Mouse (Mus musculus) embryonic facial prominence, embryonic 13.5 days (tissue): ENCODE results near the gene Bhlhb9. TPM values are rescaled to one million over a fixed set of nuclear protein-coding genes. Genes with fewer than 3 reads are reported as not detected.
"Not testable (repeated sequence)": the region's sequence is repeated elsewhere in the genome, so short reads cannot be mapped to it uniquely, and the experiment has no call there.

ENCODE experiments used
- ATAC-seq: fragments of 200-750 bp; cut with Nextera tagmentation; 2 replicates; pipeline ENCODE4 v1.8.0; 2017; ENCODE audit warnings: low read depth; ENCODE audit not compliant: insufficient number of reproducible peaks, insufficient read depth, low FRiP score, low TSS enrichment
- H3K27ac ChIP-seq: fragments of 300-500 bp; sonication (generic); 2 replicates; pipeline ENCODE4 v1.5.1; 2015; ENCODE audit warnings: moderate library complexity, mild to moderate bottlenecking, inconsistent platforms
- H3K27me3 ChIP-seq: fragments of 300-500 bp; sonication (generic); 2 replicates; pipeline ENCODE4 v1.6.1; 2015; ENCODE audit warnings: mild to moderate bottlenecking, inconsistent platforms
- H3K36me3 ChIP-seq: fragments of 300-500 bp; sonication (generic); 2 replicates; pipeline ENCODE4 v1.6.1; 2015; ENCODE audit warnings: mild to moderate bottlenecking, inconsistent platforms
- H3K4me1 ChIP-seq: fragments of 300-500 bp; sonication (generic); 2 replicates; pipeline ENCODE4 v1.6.1; 2015; ENCODE audit warnings: inconsistent platforms
- H3K4me2 ChIP-seq: fragments of 300-500 bp; sonication (generic); 2 replicates; pipeline ENCODE4 v1.6.1; 2015; ENCODE audit warnings: moderate library complexity, mild to moderate bottlenecking, inconsistent platforms
- H3K4me3 ChIP-seq: fragments of 300-500 bp; sonication (generic); 2 replicates; pipeline ENCODE4 v1.5.1; 2015; ENCODE audit warnings: mild to moderate bottlenecking, inconsistent platforms
- H3K9ac ChIP-seq: fragments of 300-500 bp; sonication (generic); 2 replicates; pipeline ENCODE4 v1.6.1; 2015; ENCODE audit warnings: mild to moderate bottlenecking, inconsistent platforms
- H3K9me3 ChIP-seq: fragments of 300-500 bp; sonication (generic); 2 replicates; pipeline ENCODE4 v1.6.1; 2016; ENCODE audit warnings: inconsistent platforms
- WGBS: fragments of 180-500 bp; shearing (Covaris S2); methylation state at CpG from one replicate; pipeline ENCODE4 v1.1.7; 2015; ENCODE audit warnings: mixed read lengths; 5-methylcytosine and 5-hydroxymethylcytosine counted together
- polyA plus RNA-seq: library from polyadenylated mRNA; unstranded; fragments of >200 nt; fragmentation: Nextera tagmentation; extraction: Ambion mirVana; gene quantifications from 2 replicates; pipeline ENCODE4 v1.2.1, GENCODE M21; 2015

Gene Bhlhb9
- polyA plus RNA-seq, 1 experiment from 2014 or later, result 67.2 TPM

- not testable (repeated sequence) for H3K9me3 ChIP-seq, H3K4me1 ChIP-seq, H3K9ac ChIP-seq, H3K36me3 ChIP-seq, H3K27me3 ChIP-seq, H3K4me3 ChIP-seq, H3K27ac ChIP-seq, H3K4me2 ChIP-seq, ATAC-seq
- 38% methylated on average over 1 of the region's 1 CpGs for WGBS
Observed at GRCm38 (mm10) chrX:135835896-135836295, 38.5 kb downstream of the Bhlhb9 start.

- Histone ChIP-seq H3K4me3 (no peak overlapping the region), H3K4me2 (no peak overlapping the region), H3K27ac (no peak overlapping the region), H3K4me1 (no peaks in the 10 kb centered on the region), H3K9me3 (no peaks in the 10 kb centered on the region), H3K36me3 (peaks cover 7% of the 10 kb centered on the region), H3K9ac (no peak overlapping the region), H3K27me3 (peaks cover 10% of the 10 kb centered on the region)
- ATAC-seq, result no peak
- WGBS, result 74% methylated on average over 2 of the region's 2 CpGs
Observed at GRCm38 (mm10) chrX:135837896-135838295, 40.5 kb downstream of the Bhlhb9 start.

GRCm38 (mm10) chrX:135838521-135839360 lies 41.3 kb downstream of the Bhlhb9 start, which contains the start of gene Gprasp2:
Gene Gprasp2, plus strand, starts transcription at chrX:135839034.
- Histone ChIP-seq H3K9ac (peak within 1 kb of the TSS; percentile 72), H3K4me2 (peak within 1 kb of the TSS; percentile 66), H3K27me3 (peaks cover 11% of the 10 kb centered on the region), H3K4me3 (peak within 1 kb of the TSS; percentile 53)
- ATAC-seq, result peak; percentile 84
- H3K4me1 ChIP-seq, H3K27ac ChIP-seq, H3K36me3 ChIP-seq, H3K9me3 ChIP-seq: not testable (repeated sequence)
- 24% methylated on average over 31 of the region's 32 CpGs for WGBS

- 0 out of 2 replicates have a peak, but pooled peaks have one; percentile 12 for ATAC-seq
- not testable (repeated sequence) for H3K9me3 ChIP-seq, H3K36me3 ChIP-seq, H3K4me1 ChIP-seq, H3K27ac ChIP-seq
- peak overlapping the region; percentile 66 for H3K4me2 ChIP-seq
- WGBS, result 25% methylated on average over 16 of the region's 17 CpGs
- peak overlapping the region; percentile 53 for H3K4me3 ChIP-seq
- H3K9ac ChIP-seq, result peak overlapping the region; percentile 72
- H3K27me3 ChIP-seq, result peaks cover 11% of the 10 kb centered on the region
Observed at GRCm38 (mm10) chrX:135839397-135840391, 42.3 kb downstream of the Bhlhb9 start.

GRCm38 (mm10) chrX:135866806-135867205 lies 69.4 kb downstream of the Bhlhb9 start:
- not testable (repeated sequence) for ATAC-seq, H3K9me3 ChIP-seq, H3K27me3 ChIP-seq, H3K9ac ChIP-seq, H3K4me2 ChIP-seq, H3K4me3 ChIP-seq, H3K4me1 ChIP-seq, H3K36me3 ChIP-seq, H3K27ac ChIP-seq
- 76% methylated on average over 9 of the region's 9 CpGs for WGBS

GRCm38 (mm10) chrX:135876679-135877078 lies 79.3 kb downstream of the Bhlhb9 start:
- no peak overlapping the region for H3K9ac ChIP-seq
- WGBS, result 62% methylated on average over 1 of the region's 1 CpGs
- no peak overlapping the region for H3K4me3 ChIP-seq

GRCm38 (mm10) chrX:135879626-135880025 lies 82.2 kb downstream of the Bhlhb9 start:
- ATAC-seq, result no peak
- H3K9me3 ChIP-seq, result no peaks in the 10 kb centered on the region
- 80% methylated on average over 1 of the region's 1 CpGs for WGBS
- H3K4me1 ChIP-seq, result no peaks in the 10 kb centered on the region
- H3K36me3 ChIP-seq, result no peaks in the 10 kb centered on the region
- H3K27me3 ChIP-seq, result no peaks in the 10 kb centered on the region
- H3K4me3 ChIP-seq, result no peak overlapping the region
- no peak overlapping the region for H3K27ac ChIP-seq
- H3K4me2 ChIP-seq, result no peak overlapping the region
- H3K9ac ChIP-seq, result no peak overlapping the region

More at GRCm38 (mm10) chrX:135876679-135877078, 79.3 kb downstream of the Bhlhb9 start:
- Histone ChIP-seq H3K4me1 (no peaks in the 10 kb centered on the region), H3K4me2 (no peak overlapping the region), H3K36me3 (no peaks in the 10 kb centered on the region), H3K27me3 (no peaks in the 10 kb centered on the region), H3K27ac (no peak overlapping the region), H3K9me3 (no peaks in the 10 kb centered on the region)
- no peak for ATAC-seq

GRCm38 (mm10) chrX:135885411-135886233 lies 88.2 kb downstream of the Bhlhb9 start:
- Histone ChIP-seq H3K4me1 (no peaks in the 10 kb centered on the region), H3K9me3 (no peaks in the 10 kb centered on the region), H3K27me3 (no peaks in the 10 kb centered on the region), H3K9ac (peak overlapping the region; percentile 84), H3K4me3 (peak overlapping the region; percentile 62), H3K36me3 (peaks cover 21% of the 10 kb centered on the region), H3K27ac (peak overlapping the region; percentile 78), H3K4me2 (peak overlapping the region; percentile 60)
- ATAC-seq, result peak; percentile 99
- WGBS, result 17% methylated on average over 40 of the region's 41 CpGs

- ATAC-seq, result no peak; the same call in none of the 2 replicates
- peak overlapping the region; percentile 84 for H3K9ac ChIP-seq
- H3K4me3 ChIP-seq, result peak overlapping the region; percentile 62
- H3K9me3 ChIP-seq, result no peaks in the 10 kb centered on the region
- H3K4me1 ChIP-seq, result no peaks in the 10 kb centered on the region
- 29% methylated on average over 11 of the region's 11 CpGs for WGBS
- H3K4me2 ChIP-seq, result peak overlapping the region; percentile 60
- peak overlapping the region; percentile 78 for H3K27ac ChIP-seq
- H3K36me3 ChIP-seq, result peaks cover 21% of the 10 kb centered on the region
- H3K27me3 ChIP-seq, result no peaks in the 10 kb centered on the region
Observed at GRCm38 (mm10) chrX:135886234-135886585, 88.8 kb downstream of the Bhlhb9 start.

- Histone ChIP-seq H3K9ac (no peak overlapping the region), H3K27me3 (peaks cover 8% of the 10 kb centered on the region; the same call in 1 of the 2 replicates), H3K36me3 (no peaks in the 10 kb centered on the region), H3K27ac (no peak overlapping the region), H3K4me1 (no peaks in the 10 kb centered on the region), H3K9me3 (no peaks in the 10 kb centered on the region), H3K4me2 (no peak overlapping the region), H3K4me3 (no peak overlapping the region)
- ATAC-seq, result no peak
- WGBS, result 82% methylated on average over 4 of the region's 4 CpGs
Observed at GRCm38 (mm10) chrX:135916580-135916979, 119.2 kb downstream of the Bhlhb9 start.

- Histone ChIP-seq H3K36me3 (no peaks in the 10 kb centered on the region), H3K27me3 (peaks cover 8% of the 10 kb centered on the region; the same call in 1 of the 2 replicates), H3K27ac (no peak overlapping the region), H3K4me2 (no peak overlapping the region), H3K4me1 (no peaks in the 10 kb centered on the region), H3K9me3 (no peaks in the 10 kb centered on the region), H3K9ac (no peak overlapping the region), H3K4me3 (no peak overlapping the region)
- ATAC-seq, result no peak
- WGBS, result 57% methylated on average over 1 of the region's 1 CpGs
Observed at GRCm38 (mm10) chrX:135917116-135917515, 119.7 kb downstream of the Bhlhb9 start.
